Mouse (Mus musculus) forebrain, embryonic 15.5 days (tissue): Measurements from ENCODE around the gene Bet1l. TPM values are rescaled to one million over a fixed set of nuclear protein-coding genes. Genes with fewer than 3 reads are reported as not detected.

ENCODE experiments used
- ATAC-seq: fragments of 200-750 bp; cut with Nextera tagmentation; replicated peaks from 2 replicates; pipeline ENCODE4 v1.8.0; 2017; ENCODE audit warnings: mild to moderate bottlenecking, moderate TSS enrichment, moderate library complexity
- H3K27ac ChIP-seq: fragments of 300-500 bp; sonication (generic); replicated peaks from 2 replicates; pipeline ENCODE4 v1.5.1; 2015; ENCODE audit warnings: mild to moderate bottlenecking, inconsistent platforms
- H3K27me3 ChIP-seq: fragments of 300-500 bp; sonication (generic); 2 replicates; pipeline ENCODE4 v1.6.1; 2015; ENCODE audit warnings: inconsistent platforms
- H3K36me3 ChIP-seq: fragments of 300-500 bp; sonication (generic); 2 replicates; pipeline ENCODE4 v1.6.1; 2015; ENCODE audit warnings: mild to moderate bottlenecking, inconsistent platforms
- H3K4me1 ChIP-seq: fragments of 300-500 bp; sonication (generic); 2 replicates; pipeline ENCODE4 v1.6.1; 2015; ENCODE audit warnings: inconsistent platforms
- H3K4me2 ChIP-seq: fragments of 300-500 bp; sonication (generic); replicated peaks from 2 replicates; pipeline ENCODE4 v1.6.1; 2015; ENCODE audit warnings: mild to moderate bottlenecking, inconsistent platforms
- H3K4me3 ChIP-seq: fragments of 300-500 bp; sonication (generic); 2 replicates; pipeline ENCODE4 v1.5.1; 2015; ENCODE audit warnings: mild to moderate bottlenecking, inconsistent platforms
- H3K9ac ChIP-seq: fragments of 300-500 bp; sonication (generic); replicated peaks from 2 replicates; pipeline ENCODE4 v1.6.1; 2015; ENCODE audit warnings: mild to moderate bottlenecking, inconsistent platforms
- H3K9me3 ChIP-seq: fragments of 300-500 bp; sonication (generic); 2 replicates; pipeline ENCODE4 v1.6.1; 2016; ENCODE audit warnings: inconsistent platforms
- WGBS: fragments of 180-500 bp; shearing (Covaris S2); methylation state at CpG from one replicate; pipeline ENCODE4 v1.1.7; 2015; ENCODE audit warnings: mixed read lengths; 5-methylcytosine and 5-hydroxymethylcytosine counted together
- polyA plus RNA-seq: library from polyadenylated mRNA; unstranded; fragments of >200 nt; fragmentation: Nextera tagmentation; extraction: Ambion mirVana; gene quantifications from 2 replicates; pipeline ENCODE4 v1.2.1, GENCODE M21; 2015

Bet1l gene
- polyA plus RNA-seq, 1 experiment from 2014 or later = 46.9 TPM

- WGBS = under 1% methylated on average over 57 of the region's 59 CpGs
- Histone ChIP-seq H3K4me3 (peak within 1 kb of the TSS; percentile 97), H3K4me1 (peaks cover 17% of the 10 kb centered on the region), H3K9me3 (no peaks in the 10 kb centered on the region), H3K9ac (peak within 1 kb of the TSS; percentile 86), H3K27ac (peak within 1 kb of the TSS; percentile 92), H3K27me3 (no peaks in the 10 kb centered on the region), H3K4me2 (peak within 1 kb of the TSS; percentile 82), H3K36me3 (peaks cover 14% of the 10 kb centered on the region)
- peak; percentile 98 for ATAC-seq
Observed at GRCm38 (mm10) chr7:140881696-140882468, 24.5 kb upstream of the Bet1l start, which contains the start of the genes Psmd13 and Sirt3. Psmd13 (plus strand) TSS chr7:140881968. Sirt3 (minus strand) TSS chr7:140882309.

GRCm38 (mm10) chr7:140880865-140881515, 23.6 kb upstream of the Bet1l start:
- WGBS = 26% methylated on average over 8 of the region's 8 CpGs
- ATAC-seq = no peak
- Histone ChIP-seq H3K36me3 (peaks cover 7% of the 10 kb centered on the region), H3K9ac (peak overlapping the region; percentile 86), H3K27ac (peak overlapping the region; percentile 92), H3K4me2 (peak overlapping the region; percentile 82), H3K27me3 (no peaks in the 10 kb centered on the region), H3K4me3 (peak overlapping the region; percentile 97), H3K9me3 (no peaks in the 10 kb centered on the region), H3K4me1 (peaks cover 17% of the 10 kb centered on the region)

DNA sequence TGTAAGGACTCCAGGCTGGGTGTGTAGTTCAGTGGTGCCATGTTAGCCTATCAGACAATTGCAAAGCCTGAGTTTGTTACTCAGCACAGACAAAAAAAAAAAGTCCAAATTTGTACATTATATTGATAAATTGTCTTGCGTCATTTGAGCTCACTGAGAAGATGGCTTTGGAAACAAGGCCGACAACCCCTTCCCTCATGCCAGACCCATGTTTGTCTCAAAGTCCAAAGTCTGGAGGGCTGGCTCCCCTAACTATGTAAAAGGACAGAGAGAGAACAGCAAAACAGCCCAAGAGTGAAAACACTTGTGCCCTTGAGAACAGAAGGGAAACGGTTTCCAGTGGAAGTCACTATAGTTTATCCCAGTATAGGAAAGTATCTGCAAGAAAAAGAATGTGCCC, 23.0 kb upstream of the Bet1l start:
- H3K9ac ChIP-seq = no peak overlapping the region
- H3K9me3 ChIP-seq = no peaks in the 10 kb centered on the region
- peaks cover 17% of the 10 kb centered on the region for H3K4me1 ChIP-seq
- no peak overlapping the region for H3K27ac ChIP-seq
- H3K27me3 ChIP-seq = no peaks in the 10 kb centered on the region
- ATAC-seq = no peak
- no peak overlapping the region for H3K4me3 ChIP-seq
- H3K36me3 ChIP-seq = peaks cover 5% of the 10 kb centered on the region; the same call in 1 of the 2 replicates
- H3K4me2 ChIP-seq = no peak overlapping the region
- WGBS = 92% methylated on average over 3 of the region's 3 CpGs

- WGBS = 88% methylated on average over 7 of the region's 7 CpGs
Observed at GRCm38 (mm10) chr7:140879355-140879754, 22.0 kb upstream of the Bet1l start.

DNA sequence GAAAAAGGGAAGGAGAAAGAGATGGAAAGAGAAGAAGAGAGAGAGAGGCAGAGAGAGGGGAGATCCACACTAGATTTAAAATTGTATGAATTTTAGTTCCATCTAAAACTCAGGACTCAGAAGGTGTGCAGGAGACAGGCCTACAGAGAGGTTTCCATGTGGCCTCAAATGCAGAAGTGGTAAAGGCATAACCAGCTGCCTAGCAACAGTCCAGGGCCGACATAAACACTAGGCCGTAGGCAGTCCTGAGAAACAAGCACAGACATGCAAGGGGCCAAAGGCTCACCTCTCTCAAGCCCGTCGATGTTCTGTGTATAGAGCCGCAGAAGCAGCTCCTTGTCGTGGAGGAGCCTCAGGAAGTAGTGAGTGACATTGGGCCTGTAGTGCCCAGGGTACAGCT, 20.0 kb upstream of the Bet1l start:
- ATAC-seq = no peak
- Histone ChIP-seq H3K4me3 (no peak overlapping the region), H3K27ac (no peak overlapping the region), H3K4me1 (peaks cover 7% of the 10 kb centered on the region), H3K4me2 (no peak overlapping the region), H3K27me3 (no peaks in the 10 kb centered on the region), H3K9me3 (no peaks in the 10 kb centered on the region), H3K9ac (no peak overlapping the region), H3K36me3 (peaks cover under 1% of the 10 kb centered on the region; the same call in 1 of the 2 replicates)
- 87% methylated on average over 6 of the region's 6 CpGs for WGBS

More at GRCm38 (mm10) chr7:140879355-140879754, 22.0 kb upstream of the Bet1l start:
- Histone ChIP-seq H3K4me3 (no peak overlapping the region), H3K9me3 (no peaks in the 10 kb centered on the region), H3K27ac (no peak overlapping the region), H3K4me1 (peaks cover 17% of the 10 kb centered on the region), H3K9ac (no peak overlapping the region), H3K4me2 (no peak overlapping the region), H3K36me3 (0 out of 2 replicates have a peak, but pooled peaks cover 3% of the 10 kb centered on the region), H3K27me3 (no peaks in the 10 kb centered on the region)
- ATAC-seq = no peak

GRCm38 (mm10) chr7:140874224-140874623, 16.8 kb upstream of the Bet1l start:
- 82% methylated on average over 4 of the region's 4 CpGs for WGBS
- no peak overlapping the region for H3K27ac ChIP-seq
- H3K4me3 ChIP-seq = no peak overlapping the region
- no peak overlapping the region for H3K4me2 ChIP-seq
- peaks cover 5% of the 10 kb centered on the region; the same call in 1 of the 2 replicates for H3K36me3 ChIP-seq
- no peaks in the 10 kb centered on the region for H3K27me3 ChIP-seq
- H3K4me1 ChIP-seq = no peaks in the 10 kb centered on the region
- H3K9me3 ChIP-seq = no peaks in the 10 kb centered on the region
- ATAC-seq = no peak
- no peak overlapping the region for H3K9ac ChIP-seq

- Histone ChIP-seq H3K36me3 (peaks cover 37% of the 10 kb centered on the region), H3K9me3 (no peaks in the 10 kb centered on the region), H3K4me1 (peaks cover under 1% of the 10 kb centered on the region), H3K4me2 (no peak overlapping the region), H3K4me3 (no peak overlapping the region), H3K27ac (no peak overlapping the region), H3K9ac (no peak overlapping the region), H3K27me3 (no peaks in the 10 kb centered on the region)
- 90% methylated on average over 12 of the region's 12 CpGs for WGBS
- no peak for ATAC-seq
Observed at GRCm38 (mm10) chr7:140864761-140865160, 7.4 kb upstream of the Bet1l start.

DNA sequence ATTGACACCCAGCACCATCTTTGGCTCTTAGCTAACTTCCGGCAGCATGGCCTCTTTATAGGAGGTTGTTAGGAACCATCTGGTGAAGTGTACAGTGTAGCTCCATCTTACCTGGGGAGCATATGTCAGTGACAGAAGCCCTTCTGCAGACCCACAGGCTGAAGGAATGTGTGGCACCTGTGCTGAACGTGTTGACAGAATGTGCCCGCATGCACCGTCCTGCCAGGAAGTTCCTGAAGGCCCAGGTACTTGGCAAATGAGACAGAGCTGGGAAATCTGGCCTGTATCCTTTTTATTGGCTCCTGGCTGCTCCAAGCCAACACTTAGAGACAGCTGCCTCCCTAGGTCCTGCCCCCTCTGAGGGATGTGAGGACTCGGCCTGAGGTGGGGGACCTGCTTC, 3.4 kb upstream of the Bet1l start:
- Histone ChIP-seq H3K4me1 (peaks cover 23% of the 10 kb centered on the region), H3K9me3 (no peaks in the 10 kb centered on the region), H3K27me3 (no peaks in the 10 kb centered on the region), H3K36me3 (peaks cover 41% of the 10 kb centered on the region), H3K4me2 (no peak overlapping the region), H3K27ac (no peak overlapping the region), H3K4me3 (no peak overlapping the region), H3K9ac (no peak overlapping the region)
- ATAC-seq = no peak
- 90% methylated on average over 5 of the region's 5 CpGs for WGBS

GRCm38 (mm10) chr7:140859997-140860396, 2.6 kb upstream of the Bet1l start:
- peaks cover 30% of the 10 kb centered on the region for H3K4me1 ChIP-seq
- peaks cover 41% of the 10 kb centered on the region for H3K36me3 ChIP-seq
- no peak overlapping the region for H3K9ac ChIP-seq
- no peak overlapping the region for H3K4me2 ChIP-seq
- no peaks in the 10 kb centered on the region for H3K27me3 ChIP-seq
- H3K9me3 ChIP-seq = no peaks in the 10 kb centered on the region
- 78% methylated on average over 6 of the region's 6 CpGs for WGBS
- H3K4me3 ChIP-seq = no peak overlapping the region
- H3K27ac ChIP-seq = no peak overlapping the region
- ATAC-seq = no peak

GRCm38 (mm10) chr7:140858746-140859145, 1.4 kb upstream of the Bet1l start:
- Histone ChIP-seq H3K27me3 (no peaks in the 10 kb centered on the region), H3K4me1 (peaks cover 32% of the 10 kb centered on the region), H3K4me3 (peak overlapping the region; percentile 68), H3K4me2 (peak overlapping the region; percentile 86), H3K9me3 (no peaks in the 10 kb centered on the region), H3K9ac (peak overlapping the region; percentile 78; the same call in 1 of the 2 replicates), H3K27ac (no peak overlapping the region), H3K36me3 (peaks cover 41% of the 10 kb centered on the region)
- 96% methylated on average over 8 of the region's 8 CpGs for WGBS
- ATAC-seq = no peak

GRCm38 (mm10) chr7:140856785-140857549, 410 bp downstream of the Bet1l start, which contains the start of gene Ric8a:
Ric8a (plus strand) TSS chr7:140856957.
- Histone ChIP-seq H3K27ac (peak within 1 kb of the TSS; percentile 92), H3K4me3 (peak within 1 kb of the TSS; percentile 68), H3K36me3 (peaks cover 39% of the 10 kb centered on the region), H3K27me3 (no peaks in the 10 kb centered on the region), H3K4me2 (peak within 1 kb of the TSS; percentile 86), H3K9ac (peak within 1 kb of the TSS; percentile 78), H3K9me3 (no peaks in the 10 kb centered on the region), H3K4me1 (peaks cover 32% of the 10 kb centered on the region)
- peak; percentile 81 for ATAC-seq
- under 1% methylated on average over 50 of the region's 50 CpGs for WGBS
